Mouse (Mus musculus): ENCODE results near the gene B3gnt7.

B3gnt7 gene

GRCm38 (mm10) chr1:86302532-86302931 lies at the start of gene B3gnt7:
Gene B3gnt7, plus strand, starts transcription at chr1:86302832.
- no peak for DNase-seq

GRCm38 (mm10) chr1:86253410-86253809 lies 49.2 kb upstream of the B3gnt7 start:
- DNase-seq, result no peak

- DNase-seq, result no peak
These were observed 46.3 kb upstream of the B3gnt7 start for GRCm38 (mm10) chr1:86256311-86256710.

- DNase-seq, result no peak
These were observed 45.4 kb upstream of the B3gnt7 start for GRCm38 (mm10) chr1:86257228-86257627.

- no peak for DNase-seq
These were observed 44.3 kb upstream of the B3gnt7 start for GRCm38 (mm10) chr1:86258171-86258824.

- DNase-seq, result peak; percentile 55
These were observed 38.9 kb upstream of the B3gnt7 start for GRCm38 (mm10) chr1:86263564-86264339.

GRCm38 (mm10) chr1:86265060-86265459 lies 37.6 kb upstream of the B3gnt7 start:
- DNase-seq, result peak; percentile 23

GRCm38 (mm10) chr1:86268492-86269189 lies 34.0 kb upstream of the B3gnt7 start:
- DNase-seq, result no peak

GRCm38 (mm10) chr1:86269190-86269508 lies 33.5 kb upstream of the B3gnt7 start:
- DNase-seq, result no peak

GRCm38 (mm10) chr1:86271707-86272106 lies 30.9 kb upstream of the B3gnt7 start:
- no peak for DNase-seq

- DNase-seq, result no peak
These were observed 25.6 kb upstream of the B3gnt7 start for GRCm38 (mm10) chr1:86277055-86277454.

GRCm38 (mm10) chr1:86281781-86282536 lies 20.7 kb upstream of the B3gnt7 start:
- DNase-seq, result peak; percentile 23

- DNase-seq, result no peak
These were observed 18.5 kb upstream of the B3gnt7 start for GRCm38 (mm10) chr1:86284101-86284500.

GRCm38 (mm10) chr1:86285295-86285694 lies 17.3 kb upstream of the B3gnt7 start:
- no peak for DNase-seq

GRCm38 (mm10) chr1:86287473-86287872 lies 15.2 kb upstream of the B3gnt7 start:
- no peak for DNase-seq

- no peak for DNase-seq
These were observed 12.2 kb upstream of the B3gnt7 start for GRCm38 (mm10) chr1:86290452-86290851.

GRCm38 (mm10) chr1:86293091-86293490 lies 9.5 kb upstream of the B3gnt7 start:
- DNase-seq, result no peak

- no peak for DNase-seq
These were observed 8.8 kb upstream of the B3gnt7 start for GRCm38 (mm10) chr1:86293868-86294267.

GRCm38 (mm10) chr1:86294472-86294871 lies 8.2 kb upstream of the B3gnt7 start:
- DNase-seq, result no peak

GRCm38 (mm10) chr1:86300093-86300492 lies 2.5 kb upstream of the B3gnt7 start:
- DNase-seq, result no peak

GRCm38 (mm10) chr1:86300731-86301130 lies 1.9 kb upstream of the B3gnt7 start:
- DNase-seq, result no peak

- peak; percentile 32 for DNase-seq
These were observed 1.2 kb upstream of the B3gnt7 start for GRCm38 (mm10) chr1:86301221-86302091.
